Mouse (Mus musculus) ovary, postnatal 36 days (tissue): ENCODE measurements around the gene Car10.

Experiments
- DNase-seq: peaks from one replicate; pipeline ENCODE4 v3.0.0; 2022; ENCODE audit warnings: low spot score, mixed read lengths

Car10 gene

DNA sequence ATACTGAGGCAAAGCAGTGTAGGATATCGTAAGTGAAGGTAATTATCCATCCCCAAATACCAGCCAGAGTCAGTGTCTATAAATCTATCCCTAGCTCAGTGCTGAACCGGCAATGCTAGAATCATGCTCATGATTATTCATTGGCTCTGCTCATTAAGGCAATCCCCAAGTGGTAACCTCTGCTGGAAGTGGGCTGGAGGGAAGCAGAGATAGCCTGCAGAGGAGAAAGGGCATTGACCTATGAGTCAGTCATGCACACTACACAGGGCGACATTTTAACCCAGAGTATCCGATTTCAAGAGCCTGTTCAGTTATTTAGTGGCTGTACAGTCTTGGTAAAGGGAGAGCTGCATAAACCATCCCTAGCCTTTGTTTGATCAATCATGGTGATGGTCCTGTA, 402.6 kb downstream of the Car10 start:
- no peak for DNase-seq

DNA sequence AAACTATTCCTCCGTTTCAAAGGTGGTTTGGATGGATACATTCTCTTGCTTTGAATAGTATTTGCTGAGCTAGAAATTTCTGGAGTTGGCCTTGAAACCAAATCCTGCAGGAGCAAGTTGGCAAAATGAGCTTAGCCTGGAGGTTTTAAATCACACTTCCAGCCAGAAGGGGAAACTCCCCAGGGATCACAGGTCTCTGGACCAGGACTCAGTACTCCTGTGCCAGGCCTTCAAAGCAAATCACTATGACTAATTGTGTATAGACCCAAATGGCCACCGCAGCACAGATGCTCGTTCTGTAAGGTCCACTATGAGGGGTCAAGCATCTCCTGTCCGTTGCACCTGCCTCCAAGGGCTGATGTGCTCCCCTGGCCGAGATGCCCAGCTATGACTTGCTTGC, 403.8 kb downstream of the Car10 start:
- DNase-seq, result no peak

DNA sequence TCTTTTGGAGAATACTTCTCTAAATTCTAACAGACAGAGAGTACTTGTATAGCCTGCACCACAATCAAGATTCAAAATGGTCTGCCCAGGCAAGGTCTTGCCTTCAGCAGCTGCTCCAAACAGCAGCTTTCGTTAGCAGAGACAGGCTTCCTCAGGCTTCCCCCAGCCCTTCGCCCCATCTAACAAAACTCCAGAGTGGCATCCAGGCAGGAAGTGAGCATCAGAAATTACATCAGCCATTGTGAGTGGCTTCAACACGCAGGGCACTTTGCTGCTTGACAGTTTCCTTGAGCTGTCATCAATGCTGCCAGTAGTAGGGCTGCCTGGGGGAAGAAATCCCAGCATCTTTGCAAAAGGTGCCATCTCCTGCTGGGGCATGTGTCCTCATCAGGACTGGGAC, 405.0 kb downstream of the Car10 start:
- no peak for DNase-seq

DNA sequence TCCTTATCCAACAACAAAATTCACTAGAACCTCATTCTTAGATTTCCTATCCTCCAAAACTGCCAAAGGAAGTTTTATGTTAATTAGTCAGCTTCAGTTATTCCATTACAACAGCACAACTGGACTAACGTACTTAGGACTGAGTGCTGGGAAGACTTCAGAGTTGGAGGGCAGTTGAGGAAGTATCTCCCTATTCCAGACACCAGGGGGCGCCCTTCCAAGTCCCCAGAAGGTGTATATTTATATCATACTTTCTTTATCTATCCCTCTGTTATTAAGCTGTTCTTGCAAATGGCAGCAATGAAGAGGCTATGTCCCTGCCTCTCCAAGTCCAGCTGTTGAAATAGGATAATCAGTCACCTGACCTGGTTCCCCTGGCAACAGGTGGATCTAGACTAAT, 405.6 kb downstream of the Car10 start:
- peak; percentile 7 for DNase-seq

DNA sequence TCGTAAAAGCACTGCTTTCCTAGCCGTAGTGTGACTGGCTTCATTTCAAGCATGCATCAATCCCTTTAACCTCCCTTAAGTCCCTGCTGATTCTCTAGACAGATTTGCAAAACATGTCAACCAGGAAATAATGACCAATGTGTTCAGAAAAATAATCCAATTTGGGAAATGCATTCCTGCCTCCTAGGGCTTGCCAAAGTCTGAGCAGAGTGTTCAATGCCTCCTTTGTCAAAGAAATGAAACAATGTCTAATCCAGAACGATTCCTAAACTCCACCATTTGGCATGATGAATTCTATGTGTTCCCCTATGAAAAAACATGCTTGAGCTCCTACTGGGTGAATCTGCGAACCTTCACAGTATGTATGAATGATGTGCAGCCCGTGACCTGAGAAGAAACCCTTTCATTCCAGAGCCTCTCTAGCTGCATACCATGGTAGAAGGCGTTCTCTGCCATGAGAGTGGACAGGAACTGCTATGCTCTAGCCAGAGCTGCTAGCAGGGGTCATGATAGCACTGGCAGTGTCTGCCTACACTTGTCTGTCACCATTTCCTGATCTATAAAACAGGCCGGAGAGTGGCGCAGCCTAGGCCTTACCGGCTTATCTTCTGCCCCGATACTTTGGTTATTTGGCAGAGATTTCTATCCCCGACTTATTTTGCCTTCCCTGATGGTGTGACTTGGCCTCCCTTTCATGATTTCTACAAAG, 411.9 kb downstream of the Car10 start:
- no peak for DNase-seq

DNA sequence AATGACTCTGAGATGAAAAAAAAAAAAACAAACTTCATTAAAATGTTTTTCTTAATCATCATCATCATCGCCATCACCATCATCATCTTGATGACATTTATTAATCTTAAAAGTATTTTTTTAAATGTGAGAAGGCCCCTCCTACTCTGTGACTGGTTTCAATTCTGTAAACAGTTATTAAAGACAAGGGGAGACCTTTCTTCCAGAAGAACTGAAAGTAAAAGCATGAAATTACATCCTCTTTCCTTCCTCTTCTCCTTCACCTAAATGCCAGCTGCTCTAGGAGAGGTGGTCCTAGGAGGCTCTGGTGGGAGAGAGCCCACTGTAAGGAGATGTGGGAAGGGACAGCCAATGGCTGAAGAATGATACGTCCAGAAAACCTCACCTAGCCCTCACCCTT, 415.0 kb downstream of the Car10 start:
- no peak for DNase-seq

DNA sequence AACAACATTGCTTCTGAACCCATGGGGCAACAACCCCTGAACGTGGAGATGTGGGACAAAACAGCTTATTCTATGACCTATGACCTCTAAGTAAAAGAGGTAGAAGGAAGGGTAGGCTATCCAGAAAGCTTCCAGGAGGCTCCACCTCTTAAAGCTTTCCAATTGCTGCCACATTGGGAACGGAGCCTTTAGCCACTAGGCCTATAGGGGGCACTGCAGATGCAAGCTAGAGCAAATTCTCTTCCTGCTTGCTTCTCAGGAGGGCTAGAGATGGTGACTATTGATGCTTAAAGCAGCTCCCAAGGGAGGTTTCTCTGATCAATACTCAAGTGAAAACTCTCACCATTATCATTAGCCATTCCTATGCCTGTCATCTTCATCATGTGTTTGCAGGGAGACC, 416.6 kb downstream of the Car10 start:
- DNase-seq, result no peak

DNA sequence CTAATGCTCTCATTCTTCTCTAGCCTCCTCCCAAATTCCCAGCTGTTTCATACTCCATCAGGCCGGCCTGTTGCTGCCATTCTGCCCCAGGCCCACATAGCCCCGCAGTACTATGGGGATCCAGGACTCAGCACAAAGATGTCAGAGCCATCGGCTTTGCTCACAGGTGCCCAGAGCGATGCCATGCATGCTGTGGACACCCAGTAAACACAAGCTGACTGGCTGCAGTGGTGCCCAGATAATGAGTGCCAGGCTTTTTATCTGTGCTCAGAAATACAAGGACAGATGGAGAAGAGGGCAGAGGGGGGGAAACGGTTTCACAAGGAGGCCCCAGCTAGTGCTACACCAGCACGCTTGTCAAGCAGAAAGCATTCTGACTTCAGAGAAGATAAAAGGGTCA, 417.7 kb downstream of the Car10 start:
- no peak for DNase-seq

DNA sequence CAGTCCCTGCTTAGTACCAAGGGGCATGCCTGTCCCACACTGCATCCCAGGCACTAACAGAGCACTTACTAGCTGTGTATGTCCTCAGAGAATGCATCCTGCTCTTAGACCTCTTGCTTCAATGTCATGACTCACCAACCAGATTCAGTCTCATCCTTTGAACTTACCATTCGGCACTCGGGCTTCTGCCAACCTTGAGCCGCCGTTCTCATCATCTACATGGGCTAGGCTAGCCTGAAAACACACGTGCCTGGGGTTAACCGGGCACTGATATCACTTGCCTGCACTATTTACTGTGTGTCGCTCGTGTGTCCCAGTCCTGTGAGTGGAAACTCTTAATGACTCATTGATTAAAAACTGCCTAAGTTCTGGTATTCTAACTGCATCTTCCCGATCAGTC, 418.4 kb downstream of the Car10 start:
- DNase-seq, result no peak

DNA sequence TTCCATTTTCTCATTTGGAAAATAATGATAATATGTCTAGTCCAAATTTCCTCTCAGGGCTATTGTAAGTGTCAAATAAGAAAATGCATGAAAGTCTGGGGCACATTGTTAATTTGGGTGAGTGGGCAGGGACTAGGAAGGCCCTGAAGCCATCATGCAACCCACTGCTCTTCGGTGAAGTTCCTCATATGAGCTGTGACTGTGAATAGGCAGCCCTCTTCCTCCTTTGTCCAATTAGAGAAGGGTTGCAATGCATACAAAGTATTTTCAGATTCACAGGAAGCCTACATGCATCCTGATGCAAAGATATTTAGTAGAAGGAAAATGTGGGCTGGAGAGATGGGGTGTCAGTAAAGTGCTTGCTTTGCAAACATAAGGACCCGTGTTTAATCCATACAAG, 419.1 kb downstream of the Car10 start:
- no peak for DNase-seq

DNA sequence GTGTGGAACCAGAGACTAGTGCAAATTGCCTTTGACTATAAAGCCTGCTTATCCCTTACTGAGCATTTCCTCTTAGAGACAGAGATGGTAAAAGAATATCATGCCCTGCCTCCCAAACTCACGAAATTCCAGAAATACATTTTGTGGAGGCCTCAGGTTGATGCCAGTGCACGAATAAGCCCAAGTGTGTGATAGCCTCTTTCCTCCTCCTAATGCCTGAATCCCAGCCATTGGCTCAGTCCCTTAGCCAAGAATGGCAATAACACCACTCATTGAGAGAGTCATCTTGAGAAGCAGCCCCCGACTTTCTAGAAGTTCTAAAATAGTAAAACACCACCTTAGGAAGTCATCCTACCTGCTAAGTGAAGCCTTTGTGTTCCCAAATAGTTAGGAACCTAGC, 424.7 kb downstream of the Car10 start:
- no peak for DNase-seq

DNA sequence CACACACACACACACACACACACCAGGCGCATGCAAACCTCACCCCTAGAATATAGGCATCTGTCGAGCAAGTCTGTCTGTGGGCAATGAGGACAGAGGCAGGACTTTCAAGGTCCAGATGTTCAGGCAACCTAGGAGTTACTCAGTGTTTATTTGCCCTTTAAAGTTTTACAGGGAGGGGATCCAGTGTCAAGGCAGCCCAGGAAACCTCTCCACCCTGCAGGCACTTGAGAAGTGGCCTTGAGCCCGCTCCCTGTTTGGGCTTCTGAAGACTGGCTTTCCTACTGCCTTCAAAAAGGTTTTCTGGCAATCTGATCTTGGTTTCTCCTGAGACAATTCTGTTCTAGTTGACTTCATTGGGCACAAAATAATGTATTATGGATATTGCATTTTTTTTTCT, 428.1 kb downstream of the Car10 start:
- DNase-seq, result no peak

DNA sequence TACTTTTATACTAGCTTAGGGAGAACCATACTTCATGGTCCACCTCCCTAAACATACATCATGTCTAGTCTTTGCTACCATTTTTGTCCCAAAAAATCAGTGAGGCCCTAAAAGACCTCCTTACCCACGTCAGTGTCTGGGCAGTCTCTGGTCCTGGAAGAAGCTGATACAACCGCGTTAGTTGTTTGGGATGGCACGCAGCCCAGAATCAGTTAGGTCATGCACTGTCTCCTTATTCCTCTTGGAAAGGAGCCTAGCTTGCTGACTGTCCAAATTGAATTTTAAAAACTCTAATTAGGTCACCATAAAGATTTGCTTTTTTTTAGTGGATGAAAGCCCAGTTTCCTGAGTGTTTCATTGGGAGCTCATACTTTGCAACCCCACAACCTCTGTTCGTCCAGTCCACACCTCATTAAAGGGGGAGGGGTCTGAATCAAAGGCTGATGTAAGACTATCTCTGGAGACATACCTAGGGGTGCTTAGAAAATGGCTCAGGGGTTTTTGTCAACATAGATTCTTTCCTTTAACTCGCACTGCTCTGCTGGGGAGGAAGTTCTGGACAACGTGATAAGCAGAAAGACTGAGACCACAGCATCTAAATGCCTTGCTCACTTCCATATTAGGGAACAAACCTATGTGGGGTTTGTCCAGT, 433.3 kb downstream of the Car10 start:
- peak; percentile 31 for DNase-seq

DNA sequence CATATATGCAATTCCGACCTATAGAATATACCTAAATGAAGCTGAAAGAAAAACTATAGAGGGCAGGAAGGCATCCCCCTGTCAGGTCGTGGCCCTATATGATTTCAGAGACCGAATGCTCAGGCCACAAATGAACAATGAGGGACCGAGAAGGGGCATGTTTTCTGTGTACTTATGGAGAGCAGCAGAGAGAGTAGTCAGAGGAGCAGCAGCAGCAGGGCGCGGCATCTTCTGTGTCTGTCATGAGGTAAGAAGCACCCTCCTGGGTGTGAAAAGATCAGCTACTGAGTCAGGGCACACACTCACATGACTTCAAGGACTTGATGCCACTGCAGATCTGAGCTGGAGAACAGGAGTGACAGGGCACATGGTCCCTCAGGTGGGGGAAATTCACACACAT, 438.4 kb downstream of the Car10 start:
- no peak for DNase-seq

DNA sequence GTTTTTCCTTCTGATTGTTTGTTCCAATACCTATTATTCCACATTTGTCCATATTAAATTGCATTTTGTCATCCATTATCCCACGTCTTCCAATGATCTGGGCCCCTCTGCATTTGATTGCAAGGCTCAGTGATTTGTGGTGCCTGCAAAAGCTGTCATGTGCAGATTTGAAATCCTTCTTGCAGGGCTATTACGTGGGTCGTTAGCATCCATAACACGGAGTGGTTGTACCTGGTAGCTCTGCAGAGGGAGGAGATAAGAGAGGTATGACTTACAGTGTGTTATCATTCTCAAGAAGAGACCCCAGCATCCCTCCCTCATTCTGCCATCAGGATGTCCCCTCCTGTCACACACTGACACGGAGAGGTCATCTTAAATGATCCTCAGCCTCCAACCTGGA, 451.1 kb downstream of the Car10 start:
- DNase-seq, result no peak

DNA sequence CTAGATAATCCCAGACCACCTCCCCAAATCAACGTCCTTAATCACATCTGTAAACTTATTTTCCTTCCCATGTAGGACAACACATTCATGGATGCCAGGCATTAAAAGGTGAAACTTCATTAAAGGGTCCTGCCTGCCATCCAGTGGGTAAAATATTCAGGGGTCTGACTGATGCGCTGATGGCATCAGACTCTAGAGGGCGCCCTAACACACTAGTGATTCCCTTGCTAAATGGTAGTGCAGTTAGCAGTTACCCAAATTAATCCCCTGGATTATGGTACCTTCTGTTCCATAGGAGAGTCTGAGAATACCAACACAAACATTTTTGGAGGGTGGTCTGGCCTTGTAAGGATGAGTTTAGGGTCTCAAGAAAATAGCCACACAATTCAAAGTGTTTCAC, 453.1 kb downstream of the Car10 start:
- peak; percentile 10 for DNase-seq

DNA sequence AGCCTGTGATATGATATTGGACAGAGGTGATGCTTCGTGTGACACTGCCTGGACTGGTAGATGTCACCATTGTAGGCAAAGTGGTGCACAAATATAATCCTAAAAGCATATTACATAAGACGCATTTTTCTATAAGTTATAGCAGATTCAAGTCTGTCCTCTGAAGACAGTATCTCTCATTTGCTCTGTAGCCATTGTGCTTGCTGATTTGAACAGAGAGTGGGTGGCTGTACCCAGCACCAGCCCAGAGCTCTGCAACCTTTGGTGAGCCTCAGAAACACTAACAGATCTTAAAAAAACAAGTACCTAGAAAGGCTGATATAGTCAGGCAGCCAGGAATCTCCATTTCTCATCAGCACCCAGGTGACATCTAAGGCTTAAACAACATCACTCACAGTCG, 461.3 kb downstream of the Car10 start:
- DNase-seq, result no peak

DNA sequence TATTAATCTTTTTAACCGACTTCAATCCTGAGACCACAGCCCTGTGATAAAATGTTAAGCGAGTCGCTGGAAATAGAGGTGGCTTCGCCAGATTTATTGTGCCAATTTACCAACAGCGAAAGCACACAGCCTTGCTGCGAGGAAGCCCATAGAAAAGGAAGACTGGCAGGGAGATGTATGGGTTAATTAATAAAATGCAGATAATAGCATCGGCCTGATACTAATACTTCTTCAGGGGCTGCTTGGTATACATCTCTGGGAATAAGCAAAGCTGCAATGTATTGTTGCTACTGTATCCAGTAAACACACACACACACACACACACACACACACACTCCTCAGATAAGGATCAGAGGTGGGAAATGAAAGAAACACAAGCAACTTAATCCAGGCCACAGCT, 462.7 kb downstream of the Car10 start:
- no peak for DNase-seq

DNA sequence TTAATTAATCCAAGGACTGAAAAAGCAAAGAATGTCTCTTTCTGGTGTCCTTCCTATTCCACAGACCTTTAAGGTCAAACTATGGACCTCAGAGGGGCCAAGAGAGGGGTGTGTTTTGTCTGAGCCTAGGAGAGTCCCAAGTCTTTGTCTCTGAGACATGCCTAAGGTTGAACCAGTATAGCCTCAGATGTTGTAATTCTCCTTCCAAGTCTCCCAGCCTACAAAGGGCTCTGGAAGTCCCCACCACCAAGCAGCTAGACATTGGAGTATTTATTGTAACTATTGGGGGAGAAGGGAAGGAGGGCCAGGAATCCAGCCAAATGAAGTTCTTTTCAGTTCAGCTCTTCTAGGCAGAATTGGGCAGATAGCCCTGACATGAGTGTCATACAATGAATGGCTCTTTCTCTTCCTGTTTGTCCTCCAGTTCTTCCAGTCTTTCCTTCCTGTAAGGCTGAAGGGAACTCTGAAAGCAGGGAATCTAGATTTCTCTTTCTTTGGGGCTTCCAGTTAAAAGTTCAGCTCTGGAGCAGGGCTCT, 464.6 kb downstream of the Car10 start:
- DNase-seq, result no peak

DNA sequence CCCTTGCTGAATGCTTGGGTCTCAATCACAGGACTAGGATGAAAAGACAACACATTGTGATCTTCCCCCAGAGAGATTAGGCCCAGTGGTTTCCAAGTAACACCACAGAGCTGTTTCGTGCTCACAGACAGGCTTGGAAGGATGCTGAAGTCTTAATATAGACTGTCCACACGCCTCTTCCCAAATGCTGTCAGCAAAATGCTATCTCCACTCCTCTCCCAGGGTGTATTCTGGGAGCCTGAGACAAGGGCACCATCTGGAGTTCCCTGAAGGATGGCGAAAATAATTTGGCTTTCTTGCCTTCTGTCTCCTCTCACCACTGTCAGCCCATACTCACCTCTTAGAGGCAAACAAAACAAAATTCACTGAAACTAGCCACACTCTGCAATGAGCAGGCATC, 467.9 kb downstream of the Car10 start:
- no peak for DNase-seq

DNA sequence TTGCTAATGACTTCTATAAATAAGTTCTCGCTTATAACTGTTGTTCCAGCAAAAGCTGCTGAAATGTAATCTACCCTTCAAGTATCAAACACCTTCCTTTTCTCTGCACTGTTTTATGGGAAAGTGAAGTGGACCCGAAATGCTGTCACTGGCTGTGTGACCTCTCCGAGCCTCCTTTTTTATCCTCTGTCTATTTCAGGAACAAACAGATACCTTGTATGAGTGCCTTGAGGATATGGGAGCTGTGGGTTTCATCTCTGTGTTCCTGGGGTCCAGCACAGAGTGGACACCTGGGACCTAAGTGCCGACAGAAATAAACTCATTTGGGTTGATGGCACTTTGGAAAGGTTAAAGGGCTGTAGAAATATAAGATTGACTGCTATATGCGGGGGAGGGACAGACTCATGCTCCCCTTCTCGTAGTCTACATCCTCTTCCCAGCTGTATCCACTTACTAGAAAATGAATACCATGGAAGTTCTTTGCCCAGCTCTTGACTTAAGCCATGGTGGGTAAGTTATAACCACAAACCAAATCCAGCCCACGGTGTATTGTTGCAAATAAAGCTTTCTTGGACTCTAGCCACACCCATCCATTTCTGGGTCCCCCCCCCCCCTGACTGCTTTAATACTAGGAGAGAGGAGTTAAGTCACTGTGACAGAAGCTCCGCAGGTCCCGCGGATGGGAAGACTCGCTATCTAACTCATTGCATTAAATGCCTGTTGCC, 474.3 kb downstream of the Car10 start:
- no peak for DNase-seq

DNA sequence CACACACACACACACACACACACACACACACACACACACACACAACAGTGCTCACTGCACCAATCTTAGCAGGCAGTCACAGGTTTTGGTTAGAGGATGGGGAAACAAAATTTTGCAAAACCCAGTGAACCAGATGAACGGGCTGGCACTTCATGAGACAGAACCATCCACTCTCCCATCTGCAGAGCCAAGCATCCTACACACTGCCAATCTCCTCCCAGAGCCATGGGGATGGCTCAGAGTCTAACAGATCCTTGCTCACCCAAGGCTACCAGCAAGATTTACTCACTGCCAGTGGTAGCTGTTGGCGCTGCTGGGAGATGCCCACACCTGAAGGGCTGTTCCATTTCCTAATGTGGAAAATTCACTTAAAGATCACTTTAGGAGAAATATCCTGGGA, 479.6 kb downstream of the Car10 start:
- no peak for DNase-seq

DNA sequence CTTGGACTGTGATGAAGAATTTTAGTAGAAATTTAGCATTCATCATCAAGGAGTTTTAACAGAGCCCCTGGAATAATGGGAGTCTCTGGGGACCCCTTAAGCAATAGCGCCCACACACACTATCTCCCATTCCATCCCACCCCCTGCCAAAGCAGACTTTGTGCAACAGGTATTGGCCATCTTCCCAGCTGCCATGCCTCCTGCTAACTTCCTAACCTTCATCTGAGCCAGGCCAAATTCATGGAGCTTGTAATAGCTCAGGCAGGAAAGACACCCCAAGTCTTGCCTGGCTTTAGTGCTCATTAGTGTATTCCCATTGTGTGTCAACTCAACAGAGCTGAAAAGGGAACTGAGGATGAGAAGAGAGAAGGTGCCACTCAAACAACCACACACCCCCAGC, 481.8 kb downstream of the Car10 start:
- DNase-seq, result no peak
